In the genomic region with DNA sequence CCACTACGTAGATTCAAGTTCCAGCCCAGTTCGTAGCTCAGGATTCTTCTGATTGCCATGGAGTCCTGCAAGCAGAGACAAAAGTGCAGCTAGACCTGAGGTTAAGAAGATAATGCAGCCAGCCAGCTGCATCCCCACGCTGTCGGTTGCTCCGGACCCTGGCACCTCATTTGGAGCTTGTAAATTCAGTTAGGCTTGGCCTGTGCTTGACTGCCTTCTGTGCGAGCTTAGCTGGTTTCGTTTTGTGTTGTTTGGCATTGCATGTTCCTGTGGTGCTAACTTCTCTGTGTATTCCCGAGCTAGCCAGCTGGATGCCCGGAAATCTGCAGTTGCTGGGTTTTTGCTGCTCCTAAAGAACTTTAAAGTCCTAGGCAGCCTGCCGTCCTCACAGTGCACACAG, we compare ENCODE assay signal across 27 mouse cellular contexts. TPM values are rescaled to one million over a fixed set of nuclear protein-coding genes. Genes with fewer than 3 reads are reported as not detected.
A peak's percentile ranks its signal among the peaks of the same experiment; 100 is the strongest.
DNase-seq lines count a peak whose midpoint lies in the region; ATAC-seq and TF ChIP-seq lines count a peak whose summit lies in the region.
"Had no signal": no experiment of that assay in that cellular context is flagged by ENCODE, and none has a peak within 500 bp of the region (broad histone marks: within the 10 kb centered on the region; RNA-seq: fewer than 3 reads in every experiment).

No protein-coding gene starts in this region.

- no peaks in the 10 kb centered on the region for H3K9me3 ChIP-seq in hindbrain, embryonic 14.5 days (ENCODE audit: control insufficient read depth, low read length)
- H3K9me3 ChIP-seq in hindbrain, embryonic 12.5 days (replicated peaks) = no peaks in the 10 kb centered on the region
- H3K9me3 ChIP-seq in midbrain, embryonic 14.5 days (ENCODE audit: control insufficient read depth, low read length) = no peaks in the 10 kb centered on the region
- H3K9me3 ChIP-seq in midbrain, embryonic 16.5 days (replicated peaks; ENCODE audit: control insufficient read depth, low read length, poor library complexity, severe bottlenecking) = no peaks in the 10 kb centered on the region
- H3K9me3 ChIP-seq: embryonic facial prominence, embryonic 13.5 days; forebrain, embryonic 13.5 days; intestine, embryonic 15.5 days; midbrain, embryonic 12.5 days had no signal

- no peaks in the 10 kb centered on the region for H3K4me1 ChIP-seq in hindbrain, embryonic 14.5 days (replicated peaks; ENCODE audit: control insufficient read depth, insufficient read depth, low read length)
- no peaks in the 10 kb centered on the region for H3K4me1 ChIP-seq in hindbrain, embryonic 12.5 days
- no peaks in the 10 kb centered on the region for H3K4me1 ChIP-seq in midbrain, embryonic 14.5 days (ENCODE audit: control insufficient read depth, insufficient read depth, low read length)
- H3K4me1 ChIP-seq in midbrain, embryonic 16.5 days (ENCODE audit: control insufficient read depth, insufficient read depth, low read length) = no peaks in the 10 kb centered on the region
- H3K4me1 ChIP-seq: embryonic facial prominence, embryonic 13.5 days; forebrain, embryonic 13.5 days; intestine, embryonic 15.5 days; midbrain, embryonic 12.5 days had no signal

- H3K4me3 ChIP-seq in hindbrain, embryonic 14.5 days (replicated peaks; ENCODE audit: low read length) = no peak overlapping the region
- H3K4me3 ChIP-seq in hindbrain, embryonic 12.5 days = no peak overlapping the region
- no peak overlapping the region for H3K4me3 ChIP-seq in midbrain, embryonic 14.5 days (replicated peaks; ENCODE audit: low read depth, low read length)
- no peak overlapping the region for H3K4me3 ChIP-seq in midbrain, embryonic 16.5 days (ENCODE audit: low read depth, low read length)
- H3K4me3 ChIP-seq: embryonic facial prominence, embryonic 13.5 days; erythroblast, embryonic 14.5 days; forebrain, embryonic 13.5 days; intestine, embryonic 15.5 days; midbrain, embryonic 12.5 days had no signal

- no peak for TF ChIP-seq POLR2A in brain, embryonic 14.5 days (IDR thresholded peaks at IDR 0.05; ENCODE audit: borderline replicate concordance, extremely low read depth, insufficient read depth, insufficient read length, poor library complexity, severe bottlenecking)

- TF ChIP-seq CTCF in brain, embryonic 14.5 days (IDR thresholded peaks at IDR 0.05; ENCODE audit: borderline replicate concordance, extremely low read depth, insufficient read depth, insufficient read length) = no peak

- H3K9ac ChIP-seq in hindbrain, embryonic 14.5 days = no peak overlapping the region
- no peak overlapping the region for H3K9ac ChIP-seq in hindbrain, embryonic 12.5 days
- no peak overlapping the region for H3K9ac ChIP-seq in midbrain, embryonic 14.5 days (replicated peaks; ENCODE audit: low read length)
- H3K9ac ChIP-seq in midbrain, embryonic 16.5 days (ENCODE audit: low read depth, low read length) = no peak overlapping the region
- H3K9ac ChIP-seq: embryonic facial prominence, embryonic 13.5 days; forebrain, embryonic 13.5 days; intestine, embryonic 15.5 days; midbrain, embryonic 12.5 days had no signal

- DNase-seq in hindbrain, embryonic 14.5 days (ENCODE audit: low spot score) = no peak
- DNase-seq in midbrain, embryonic 14.5 days = peak; percentile 13
- DNase-seq in brain, embryonic 14.5 days (ENCODE audit: low read depth) = peak; percentile 32
- no peak for DNase-seq in adrenal gland, adult 8-10 months
- no peak for DNase-seq in MN1 (ENCODE audit: low spot score)
- DNase-seq: adrenal gland, postnatal 10 days; cerebellum, adult 8-10 months; cerebellum, postnatal 36 days; embryo, embryonic 11 days; gastrocnemius, postnatal 14 days; heart, adult 11 months; kidney, adult 8-10 months; kidney, postnatal 10 days; liver had no signal

- whole genome bisulfite sequencing in hindbrain, embryonic 14.5 days = 65% methylated on average over 10 of the region's 10 CpGs
- WGBS in hindbrain, embryonic 12.5 days = 73% methylated on average over 10 of the region's 10 CpGs
- WGBS in midbrain, embryonic 14.5 days = 55% methylated on average over 10 of the region's 10 CpGs
- 55% methylated on average over 10 of the region's 10 CpGs for WGBS in midbrain, embryonic 16.5 days

- H3K4me2 ChIP-seq in hindbrain, embryonic 14.5 days (replicated peaks) = no peak overlapping the region
- H3K4me2 ChIP-seq in hindbrain, embryonic 12.5 days (replicated peaks) = no peak overlapping the region
- no peak overlapping the region for H3K4me2 ChIP-seq in midbrain, embryonic 14.5 days (ENCODE audit: low read length)
- H3K4me2 ChIP-seq in midbrain, embryonic 16.5 days (ENCODE audit: low read length) = no peak overlapping the region
- H3K4me2 ChIP-seq: embryonic facial prominence, embryonic 13.5 days; forebrain, embryonic 13.5 days; heart, embryonic 11.5 days; intestine, embryonic 15.5 days; midbrain, embryonic 12.5 days had no signal

- no peaks in the 10 kb centered on the region for H3K36me3 ChIP-seq in hindbrain, embryonic 14.5 days (replicated peaks; ENCODE audit: control insufficient read depth, insufficient read depth)
- H3K36me3 ChIP-seq in hindbrain, embryonic 12.5 days = no peaks in the 10 kb centered on the region; the same call in 1 of the 2 replicates
- H3K36me3 ChIP-seq in midbrain, embryonic 14.5 days (ENCODE audit: control insufficient read depth, insufficient read depth, low read length) = no peaks in the 10 kb centered on the region
- H3K36me3 ChIP-seq in midbrain, embryonic 16.5 days (ENCODE audit: control insufficient read depth, insufficient read depth, low read length) = no peaks in the 10 kb centered on the region
- H3K36me3 ChIP-seq: intestine, embryonic 15.5 days; midbrain, embryonic 12.5 days had no signal

- no peak overlapping the region for H3K27ac ChIP-seq in hindbrain, embryonic 14.5 days
- H3K27ac ChIP-seq in hindbrain, embryonic 12.5 days = no peak overlapping the region
- no peak overlapping the region for H3K27ac ChIP-seq in midbrain, embryonic 14.5 days (replicated peaks; ENCODE audit: low read depth, low read length)
- no peak overlapping the region; the same call in 1 of the 2 replicates for H3K27ac ChIP-seq in midbrain, embryonic 16.5 days (ENCODE audit: low read length)
- H3K27ac ChIP-seq: embryonic facial prominence, embryonic 13.5 days; forebrain, embryonic 13.5 days; intestine, embryonic 15.5 days; midbrain, embryonic 12.5 days had no signal

- 0 out of 2 replicates have a peak, but pooled peaks have one; percentile 37 for ATAC-seq in hindbrain, embryonic 14.5 days (ENCODE audit: low FRiP score)
- ATAC-seq in hindbrain, embryonic 12.5 days (ENCODE audit: low FRiP score) = no peak
- ATAC-seq in midbrain, embryonic 14.5 days (ENCODE audit: low FRiP score, low TSS enrichment) = no peak
- ATAC-seq in midbrain, embryonic 16.5 days = no peak
- ATAC-seq: activated CD4-positive, CD25-positive, alpha-beta regulatory T cell, adult 4 months; forebrain, embryonic 13.5 days; intestine, embryonic 15.5 days; lung, postnatal 0 days had no signal

- H3K27me3 ChIP-seq in hindbrain, embryonic 14.5 days (ENCODE audit: control insufficient read depth, insufficient read depth, low read length) = no peaks in the 10 kb centered on the region
- H3K27me3 ChIP-seq in hindbrain, embryonic 12.5 days = no peaks in the 10 kb centered on the region
- no peaks in the 10 kb centered on the region for H3K27me3 ChIP-seq in midbrain, embryonic 14.5 days (ENCODE audit: control insufficient read depth, insufficient read depth, low read length)
- H3K27me3 ChIP-seq in midbrain, embryonic 16.5 days (ENCODE audit: control insufficient read depth, insufficient read depth, low read depth, low read length) = no peaks in the 10 kb centered on the region
- H3K27me3 ChIP-seq: embryonic facial prominence, embryonic 13.5 days; forebrain, embryonic 13.5 days; intestine, embryonic 15.5 days; midbrain, embryonic 12.5 days had no signal

RNA-seq across cellular contexts. Expression of a gene that starts 34.1 kb away (rescaled TPM):
- 2.3 and 2.5 TPM in 2 replicates for polyA plus RNA-seq in hindbrain, embryonic 14.5 days (2014; fragmentation: Nextera tagmentation; extraction: Ambion mirVana)
- polyA plus RNA-seq in hindbrain, embryonic 12.5 days (2016; fragmentation: Nextera tagmentation; extraction: Ambion mirVana) = 10.0 and 11.2 TPM in 2 replicates
- 1.6 and 3.1 TPM in 2 replicates for polyA plus RNA-seq in midbrain, embryonic 14.5 days (2014; fragmentation: Nextera tagmentation; extraction: Ambion mirVana)
- polyA plus RNA-seq in midbrain, embryonic 16.5 days (2015; fragmentation: Nextera tagmentation; extraction: Ambion mirVana) = 1.7 and 1.9 TPM in 2 replicates
- 3.2 and 4.6 TPM in 2 replicates for polyA plus RNA-seq in brain, embryonic 14.5 days (2012; rRNA removed)
- under 1 TPM; 0.20 to 0.95 (median 0.43) TPM for total RNA-seq in adrenal gland, adult 8-10 months (2022)

RNA-seq across cellular contexts. Expression of a gene that starts 39.0 kb away (rescaled TPM):
- 25.8 and 26.7 TPM in 2 replicates for polyA plus RNA-seq in hindbrain, embryonic 14.5 days (2014; fragmentation: Nextera tagmentation; extraction: Ambion mirVana)
- polyA plus RNA-seq in hindbrain, embryonic 12.5 days (2016; fragmentation: Nextera tagmentation; extraction: Ambion mirVana) = 4.0 and 4.9 TPM in 2 replicates
- 9.2 TPM in 2 replicates for polyA plus RNA-seq in midbrain, embryonic 14.5 days (2014; fragmentation: Nextera tagmentation; extraction: Ambion mirVana)
- polyA plus RNA-seq in midbrain, embryonic 16.5 days (2015; fragmentation: Nextera tagmentation; extraction: Ambion mirVana) = 15.0 and 17.1 TPM in 2 replicates
- 26.1 and 47.4 TPM in 2 replicates for polyA plus RNA-seq in brain, embryonic 14.5 days (2012; rRNA removed)
- 1 to 10 TPM in 1 of 4 experiments, under 1 TPM in 1, not detected in 2; 0.17 to 1.4 TPM for total RNA-seq in adrenal gland, adult 8-10 months (2022)
- total RNA-seq: adrenal gland, postnatal 10 days; gastrocnemius, postnatal 14 days; hematopoietic stem cell, adult 5-6 weeks; neutrophil, adult 5-6 weeks had no signal
- polyA plus RNA-seq: erythroblast, embryonic 14.5 days; heart, postnatal 0 days had no signal

RNA-seq across cellular contexts. Expression of a gene that starts 40.4 kb away (rescaled TPM):
- 26.3 and 28.9 TPM in 2 replicates for polyA plus RNA-seq in hindbrain, embryonic 14.5 days (2014; fragmentation: Nextera tagmentation; extraction: Ambion mirVana)
- 40.1 and 42.0 TPM in 2 replicates for polyA plus RNA-seq in hindbrain, embryonic 12.5 days (2016; fragmentation: Nextera tagmentation; extraction: Ambion mirVana)
- polyA plus RNA-seq in midbrain, embryonic 14.5 days (2014; fragmentation: Nextera tagmentation; extraction: Ambion mirVana) = 20.2 and 24.7 TPM in 2 replicates
- polyA plus RNA-seq in midbrain, embryonic 16.5 days (2015; fragmentation: Nextera tagmentation; extraction: Ambion mirVana) = 19.7 and 22.0 TPM in 2 replicates
- 44.7 and 55.4 TPM in 2 replicates for polyA plus RNA-seq in brain, embryonic 14.5 days (2012; rRNA removed)
- total RNA-seq in adrenal gland, adult 8-10 months (2022) = 10 to 100 TPM; 73.6 to 86.6 (median 84.0) TPM

Comparison
In these comparisons a context has a peak if more than half of its experiments do, and no peak if none do; other contexts are left out.
1. DNase-seq: peak in midbrain, embryonic 14.5 days (single experiment) and brain, embryonic 14.5 days (single experiment); none in hindbrain, embryonic 14.5 days (single experiment), adrenal gland, adult 8-10 months (single experiment) and MN1 (single experiment).